10 mouse cellular contexts compared by ENCODE assay signal in genomic region chr16:20818711-20819189, GRCm38 (mm10).
A peak's percentile ranks its signal among the peaks of the same experiment; 100 is the strongest.
DNase-seq lines count a peak whose midpoint lies in the region; ATAC-seq and TF ChIP-seq lines count a peak whose summit lies in the region.
"Had no signal": no experiment of that assay in that cellular context is flagged by ENCODE, and none has a peak within 500 bp of the region (broad histone marks: within the 10 kb centered on the region; RNA-seq: fewer than 3 reads in every experiment).

No protein-coding gene starts in this region.

- no peaks in the 10 kb centered on the region for H3K27me3 ChIP-seq in heart, embryonic 10.5 days (ENCODE audit: insufficient read depth, poor library complexity, severe bottlenecking)
- no peaks in the 10 kb centered on the region for H3K27me3 ChIP-seq in limb, embryonic 12.5 days
- no peaks in the 10 kb centered on the region for H3K27me3 ChIP-seq in limb, embryonic 10.5 days (ENCODE audit: low read depth, poor library complexity, severe bottlenecking)
- H3K27me3 ChIP-seq in hindbrain, postnatal 0 days (ENCODE audit: insufficient read depth, low read length): no peaks in the 10 kb centered on the region

- H3K27ac ChIP-seq in heart, embryonic 10.5 days: peak overlapping the region; percentile 72
- H3K27ac ChIP-seq in limb, embryonic 12.5 days: 0 out of 2 replicates have a peak overlapping the region, but pooled peaks have one; percentile 4
- no peak overlapping the region for H3K27ac ChIP-seq in limb, embryonic 10.5 days
- H3K27ac ChIP-seq in hindbrain, postnatal 0 days: no peak overlapping the region

- 0 out of 2 replicates have a peak overlapping the region, but pooled peaks have one; percentile 10 for H3K4me2 ChIP-seq in limb, embryonic 12.5 days
- no peak overlapping the region for H3K4me2 ChIP-seq in hindbrain, postnatal 0 days (ENCODE audit: low read depth, low read length)

- no peak for TF ChIP-seq CTCF in hindbrain, postnatal 0 days (IDR thresholded peaks at IDR 0.05; ENCODE audit: low read depth)

- ATAC-seq in limb, embryonic 12.5 days (ENCODE audit: insufficient number of reproducible peaks, insufficient read depth, low FRiP score, low TSS enrichment, low read depth): no peak
- peak; percentile 51; the same call in 1 of the 2 replicates for ATAC-seq in hindbrain, postnatal 0 days
- ATAC-seq: lung, postnatal 0 days had no signal

- DNase-seq in heart, embryonic 10.5 days (ENCODE audit: low spot score): no peak
- no peak for DNase-seq in heart, postnatal 10 days
- no peak for DNase-seq in limb, embryonic 10.5 days (ENCODE audit: low spot score)
- DNase-seq in R1 (ENCODE audit: low read depth, low spot score): peak; percentile 87
- DNase-seq in hindbrain, postnatal 0 days (ENCODE audit: low spot score): peak; percentile 21
- no peak for DNase-seq in cerebellum, adult 9-10 months
- no peak for DNase-seq in c-Kit-positive CD71-positive TER-119-positive erythroid progenitor cells, embryonic 14.5 days (ENCODE audit: low spot score)
- DNase-seq: cerebellum, postnatal 25 days had no signal

- peak overlapping the region; percentile 33; the same call in 1 of the 2 replicates for H3K4me3 ChIP-seq in heart, embryonic 10.5 days
- H3K4me3 ChIP-seq in limb, embryonic 12.5 days (replicated peaks): no peak overlapping the region
- no peak overlapping the region for H3K4me3 ChIP-seq in limb, embryonic 10.5 days
- H3K4me3 ChIP-seq in hindbrain, postnatal 0 days (ENCODE audit: low read length): no peak overlapping the region

- no peaks in the 10 kb centered on the region for H3K36me3 ChIP-seq in heart, embryonic 10.5 days
- no peaks in the 10 kb centered on the region for H3K36me3 ChIP-seq in limb, embryonic 12.5 days
- no peaks in the 10 kb centered on the region for H3K36me3 ChIP-seq in limb, embryonic 10.5 days
- H3K36me3 ChIP-seq in hindbrain, postnatal 0 days (ENCODE audit: insufficient read depth, low read length): no peaks in the 10 kb centered on the region

- 26% methylated on average over 5 of the region's 5 CpGs for WGBS in heart, embryonic 10.5 days
- WGBS in limb, embryonic 12.5 days: 28% methylated on average over 5 of the region's 5 CpGs
- WGBS in limb, embryonic 10.5 days: 58% methylated on average over 5 of the region's 5 CpGs
- 42% methylated on average over 5 of the region's 5 CpGs for WGBS in hindbrain, postnatal 0 days

- intact Hi-C loops in heart, postnatal 10 days (cut with DNase I): no loop called here

- no peak overlapping the region for H3K9ac ChIP-seq in limb, embryonic 12.5 days (replicated peaks)
- no peak overlapping the region for H3K9ac ChIP-seq in hindbrain, postnatal 0 days (replicated peaks; ENCODE audit: low read length)

- H3K4me1 ChIP-seq in heart, embryonic 10.5 days: peaks cover 22% of the 10 kb centered on the region
- peaks cover 13% of the 10 kb centered on the region for H3K4me1 ChIP-seq in limb, embryonic 12.5 days (replicated peaks)
- peaks cover 10% of the 10 kb centered on the region for H3K4me1 ChIP-seq in limb, embryonic 10.5 days
- H3K4me1 ChIP-seq in hindbrain, postnatal 0 days (ENCODE audit: insufficient read depth, low read length): no peaks in the 10 kb centered on the region; the same call in 1 of the 2 replicates

- no peaks in the 10 kb centered on the region for H3K9me3 ChIP-seq in heart, embryonic 10.5 days
- H3K9me3 ChIP-seq in limb, embryonic 12.5 days: peaks cover 8% of the 10 kb centered on the region; the same call in 1 of the 2 replicates
- no peaks in the 10 kb centered on the region for H3K9me3 ChIP-seq in limb, embryonic 10.5 days (replicated peaks)
- H3K9me3 ChIP-seq in hindbrain, postnatal 0 days (ENCODE audit: low read length): no peaks in the 10 kb centered on the region

Comparison
In these comparisons a context has a peak if more than half of its experiments do, and no peak if none do; other contexts are left out.
1. H3K27ac ChIP-seq: peak in heart, embryonic 10.5 days (single experiment) and limb, embryonic 12.5 days (single experiment); none in limb, embryonic 10.5 days (single experiment) and hindbrain, postnatal 0 days (single experiment).
2. DNase-seq: peak in R1 (single experiment) and hindbrain, postnatal 0 days (single experiment); none in heart, embryonic 10.5 days (single experiment), heart, postnatal 10 days (0 of 2), limb, embryonic 10.5 days (single experiment), cerebellum, adult 9-10 months (single experiment) and c-Kit-positive CD71-positive TER-119-positive erythroid progenitor cells, embryonic 14.5 days (single experiment).